Mouse (Mus musculus) G1E (cell line): ENCODE results near the gene Sox21.

Experiments
- CTCF ChIP-seq: IDR thresholded peaks from 2 replicates; pipeline ENCODE4 v1.5.1; 2012; ENCODE audit warnings: low read depth, low read length, inconsistent platforms, mixed read lengths
- GATA2 ChIP-seq: IDR thresholded peaks from 2 replicates; pipeline ENCODE4 v1.6.1; 2012; ENCODE audit warnings: low read depth, low read length, inconsistent platforms, borderline replicate concordance

DNA sequence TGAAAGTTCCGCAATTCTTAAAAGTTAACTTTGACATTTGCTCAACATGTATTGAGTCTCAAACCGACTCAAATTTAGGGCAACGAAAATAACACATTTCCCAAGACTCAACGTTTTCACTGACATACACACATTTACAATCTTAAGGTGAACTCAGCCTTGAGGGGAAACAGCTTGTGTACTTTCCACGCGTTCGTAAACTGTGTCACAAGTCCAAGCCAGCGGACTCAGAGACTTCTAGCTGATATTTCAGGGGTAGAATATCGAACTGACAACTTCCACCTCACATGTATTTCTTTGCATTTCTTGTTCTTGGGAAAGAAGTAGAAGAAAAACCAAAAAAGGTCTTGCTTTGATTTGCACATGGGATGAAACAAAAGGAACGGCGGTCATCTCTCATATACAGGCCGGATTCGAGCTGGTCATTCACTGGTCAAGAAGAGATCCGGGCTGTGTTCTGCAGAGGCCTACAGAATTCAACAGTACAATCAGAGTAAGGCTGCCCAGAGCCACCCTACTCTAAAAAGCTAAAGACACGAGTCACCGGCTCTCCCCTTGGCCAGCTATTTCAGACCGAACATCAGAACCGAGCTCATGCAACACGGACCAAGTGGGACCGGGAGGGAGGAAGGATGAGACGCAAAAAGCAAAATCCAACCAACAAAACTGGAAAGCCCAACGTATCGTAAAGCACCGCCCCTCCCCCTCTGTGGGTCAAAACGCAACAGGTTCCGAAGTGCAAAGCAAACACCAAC lies 2.9 kb downstream of the Sox21 start:
- no peak for TF ChIP-seq CTCF
- TF ChIP-seq GATA2, result no peak
